Mouse (Mus musculus): ENCODE results near the gene Sec14l5. TPM values are rescaled to one million over a fixed set of nuclear protein-coding genes. Genes with fewer than 3 reads are reported as not detected.

Gene Sec14l5
- polyA plus RNA-seq, 1 experiment from 2014 or later: 0.11 TPM

GRCm38 (mm10) chr16:5159248-5159647 is 12.3 kb downstream of the Sec14l5 start:
- Histone ChIP-seq H3K36me3 (ENCODE audit: control insufficient read depth, insufficient read depth, low read length) (no peaks in the 10 kb centered on the region), H3K4me3 (ENCODE audit: low read depth, low read length) (no peak overlapping the region)
- 75% methylated on average over 8 of the region's 8 CpGs for WGBS

DNA sequence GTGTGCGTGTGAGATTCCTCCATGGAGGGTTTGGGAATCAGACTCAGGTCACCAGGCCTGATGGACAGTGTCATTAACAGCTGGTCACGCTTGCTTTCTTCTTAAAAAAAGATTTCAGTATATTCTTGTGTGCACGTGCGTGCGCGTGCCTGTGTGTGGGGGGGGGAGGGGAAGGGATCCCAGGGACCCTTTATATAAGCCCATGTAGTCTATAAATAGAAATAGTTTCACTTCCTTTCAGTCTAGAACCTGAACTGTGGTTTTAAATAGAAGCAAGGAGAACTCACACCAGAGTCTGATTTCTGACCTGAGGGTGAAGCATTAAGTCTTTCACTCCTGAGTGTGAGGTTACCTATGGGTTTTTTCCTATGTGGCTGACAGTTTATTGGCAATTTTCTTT is 17.4 kb downstream of the Sec14l5 start:
- WGBS: 85% methylated on average over 6 of the region's 6 CpGs
- Histone ChIP-seq H3K27me3 (replicated peaks; ENCODE audit: control insufficient read depth, insufficient read depth, low read length) (no peaks in the 10 kb centered on the region), H3K4me3 (ENCODE audit: low read depth, low read length) (no peak overlapping the region), H3K4me1 (replicated peaks; ENCODE audit: control insufficient read depth, insufficient read depth, low read length) (no peaks in the 10 kb centered on the region), H3K9ac (ENCODE audit: low read length) (no peak overlapping the region), H3K9me3 (ENCODE audit: control insufficient read depth, low read length) (no peaks in the 10 kb centered on the region), H3K36me3 (ENCODE audit: control insufficient read depth, insufficient read depth, low read length) (no peaks in the 10 kb centered on the region), H3K4me2 (ENCODE audit: low read length) (no peak overlapping the region), H3K27ac (ENCODE audit: low read depth) (no peak overlapping the region)
- ATAC-seq (replicated peaks; ENCODE audit: low FRiP score, low TSS enrichment, low read depth) (no peak), DNase-seq (ENCODE audit: low spot score) (no peak)

More at GRCm38 (mm10) chr16:5159248-5159647, 12.3 kb downstream of the Sec14l5 start:
- Histone ChIP-seq H3K4me1 (replicated peaks; ENCODE audit: control insufficient read depth, insufficient read depth, low read length) (no peaks in the 10 kb centered on the region), H3K27me3 (replicated peaks; ENCODE audit: control insufficient read depth, insufficient read depth, low read length) (no peaks in the 10 kb centered on the region), H3K9me3 (ENCODE audit: control insufficient read depth, low read length) (no peaks in the 10 kb centered on the region), H3K4me2 (ENCODE audit: low read length) (no peak overlapping the region), H3K27ac (ENCODE audit: low read depth) (no peak overlapping the region), H3K9ac (ENCODE audit: low read length) (no peak overlapping the region)
- DNase-seq (ENCODE audit: low spot score): no peak
- no peak for ATAC-seq (replicated peaks; ENCODE audit: low FRiP score, low TSS enrichment, low read depth)

DNA sequence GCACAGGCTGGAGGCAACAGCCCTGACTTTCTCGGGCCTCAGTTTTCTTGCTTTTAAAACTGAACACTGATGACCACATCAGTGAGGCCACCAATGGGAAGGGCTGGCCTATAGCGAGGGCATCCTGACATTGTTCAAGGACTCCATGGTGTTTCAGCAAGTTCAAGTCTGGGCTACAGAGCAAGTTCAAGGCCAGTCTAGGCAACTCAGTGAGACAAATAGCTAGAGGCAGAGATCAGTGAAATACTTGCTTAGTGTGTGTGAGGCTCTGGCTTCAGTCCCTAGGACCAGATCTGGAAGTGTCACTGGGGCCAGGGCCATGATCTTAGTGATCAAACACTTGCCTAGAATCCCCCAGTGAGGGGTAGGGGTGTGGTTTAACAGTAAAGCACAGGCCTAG is 21.1 kb downstream of the Sec14l5 start:
- no peak overlapping the region for H3K4me2 ChIP-seq (ENCODE audit: low read length)
- no peak for ATAC-seq (replicated peaks; ENCODE audit: low FRiP score, low TSS enrichment, low read depth)

GRCm38 (mm10) chr16:5168829-5169228 is 21.9 kb downstream of the Sec14l5 start:
- H3K27ac ChIP-seq (ENCODE audit: low read depth): no peak overlapping the region
- ATAC-seq (replicated peaks; ENCODE audit: low FRiP score, low TSS enrichment, low read depth) (no peak), DNase-seq (ENCODE audit: low spot score) (no peak)
- H3K9ac ChIP-seq (ENCODE audit: low read length): no peak overlapping the region
- H3K27me3 ChIP-seq (replicated peaks; ENCODE audit: control insufficient read depth, insufficient read depth, low read length): no peaks in the 10 kb centered on the region
- H3K4me2 ChIP-seq (ENCODE audit: low read length): no peak overlapping the region
- H3K4me3 ChIP-seq (ENCODE audit: low read depth, low read length): no peak overlapping the region
- WGBS: 69% methylated on average over 5 of the region's 5 CpGs
- H3K36me3 ChIP-seq (ENCODE audit: control insufficient read depth, insufficient read depth, low read length): no peaks in the 10 kb centered on the region
- no peaks in the 10 kb centered on the region for H3K4me1 ChIP-seq (replicated peaks; ENCODE audit: control insufficient read depth, insufficient read depth, low read length)
- H3K9me3 ChIP-seq (ENCODE audit: control insufficient read depth, low read length): no peaks in the 10 kb centered on the region

More for the DNA sequence above, 21.1 kb downstream of the Sec14l5 start:
- Histone ChIP-seq H3K36me3 (ENCODE audit: control insufficient read depth, insufficient read depth, low read length) (no peaks in the 10 kb centered on the region), H3K9ac (ENCODE audit: low read length) (no peak overlapping the region), H3K4me1 (replicated peaks; ENCODE audit: control insufficient read depth, insufficient read depth, low read length) (no peaks in the 10 kb centered on the region), H3K27ac (ENCODE audit: low read depth) (no peak overlapping the region), H3K4me3 (ENCODE audit: low read depth, low read length) (no peak overlapping the region), H3K27me3 (replicated peaks; ENCODE audit: control insufficient read depth, insufficient read depth, low read length) (no peaks in the 10 kb centered on the region), H3K9me3 (ENCODE audit: control insufficient read depth, low read length) (no peaks in the 10 kb centered on the region)
- no peak for DNase-seq (ENCODE audit: low spot score)
- WGBS: 84% methylated on average over 2 of the region's 2 CpGs

DNA sequence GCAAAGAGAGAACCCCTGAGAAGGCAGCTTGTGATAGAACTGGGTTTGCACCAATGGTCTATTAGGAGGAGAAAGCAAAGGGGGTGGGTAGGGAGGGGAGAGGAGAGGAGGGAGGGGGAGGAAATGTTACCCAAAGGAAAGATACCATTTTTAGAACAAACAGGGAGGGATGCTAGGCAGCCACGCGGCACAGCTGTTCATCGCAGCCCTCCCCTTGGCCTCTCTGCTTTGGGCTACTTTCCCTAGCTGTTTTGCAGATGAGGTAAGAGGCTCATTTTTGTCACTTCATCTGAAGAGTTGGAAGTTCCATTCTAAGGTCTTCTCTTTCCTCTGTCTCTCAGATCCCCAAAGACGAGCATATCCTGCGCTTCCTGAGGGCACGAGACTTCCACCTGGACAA is 25.7 kb downstream of the Sec14l5 start:
- Histone ChIP-seq H3K4me2 (ENCODE audit: low read length) (no peak overlapping the region), H3K9ac (ENCODE audit: low read length) (no peak overlapping the region), H3K4me1 (replicated peaks; ENCODE audit: control insufficient read depth, insufficient read depth, low read length) (no peaks in the 10 kb centered on the region), H3K27me3 (replicated peaks; ENCODE audit: control insufficient read depth, insufficient read depth, low read length) (no peaks in the 10 kb centered on the region), H3K4me3 (ENCODE audit: low read depth, low read length) (no peak overlapping the region), H3K36me3 (ENCODE audit: control insufficient read depth, insufficient read depth, low read length) (no peaks in the 10 kb centered on the region), H3K27ac (ENCODE audit: low read depth) (no peak overlapping the region), H3K9me3 (ENCODE audit: control insufficient read depth, low read length) (no peaks in the 10 kb centered on the region)
- ATAC-seq (replicated peaks; ENCODE audit: low FRiP score, low TSS enrichment, low read depth) (no peak), DNase-seq (ENCODE audit: low spot score) (no peak)
- 90% methylated on average over 6 of the region's 6 CpGs for WGBS

DNA sequence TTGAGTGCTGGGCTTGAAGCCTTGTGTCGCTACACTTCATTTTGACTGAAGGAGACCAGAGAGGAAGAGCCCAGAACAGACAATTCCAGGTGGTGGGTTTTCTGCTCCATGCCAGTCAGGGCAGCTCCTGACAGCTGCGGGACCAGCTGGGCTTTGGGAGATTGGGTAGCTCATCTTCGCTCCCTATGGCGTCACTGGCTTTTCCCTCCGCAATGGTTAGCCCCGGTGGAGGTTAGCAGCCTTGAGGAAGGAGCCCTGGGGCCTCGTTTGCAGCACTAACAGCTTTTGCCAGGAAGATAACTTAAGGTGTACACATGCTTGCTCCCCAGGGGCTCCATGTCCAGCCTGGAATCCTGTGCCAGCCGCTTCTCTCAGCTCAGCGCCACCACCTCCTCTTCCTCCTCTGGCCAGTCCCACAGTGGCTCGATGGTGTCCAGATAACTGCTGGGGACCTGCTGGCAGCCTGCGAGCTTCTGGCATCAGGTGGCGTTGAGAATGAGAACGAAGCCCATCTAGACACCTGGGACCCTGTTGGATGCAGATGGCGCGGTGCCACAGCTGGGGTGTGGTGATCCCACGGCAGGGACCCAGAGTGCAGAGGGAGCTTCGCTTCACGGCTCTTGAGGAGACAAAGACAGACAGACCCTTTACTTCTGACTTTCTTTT is 36.5 kb downstream of the Sec14l5 start:
- no peak overlapping the region for H3K4me2 ChIP-seq (ENCODE audit: low read length)
- ATAC-seq (replicated peaks; ENCODE audit: low FRiP score, low TSS enrichment, low read depth) (no peak), DNase-seq (ENCODE audit: low spot score) (no peak)
- H3K27ac ChIP-seq (ENCODE audit: low read depth): no peak overlapping the region
- H3K4me3 ChIP-seq (ENCODE audit: low read depth, low read length): no peak overlapping the region
- no peaks in the 10 kb centered on the region for H3K4me1 ChIP-seq (replicated peaks; ENCODE audit: control insufficient read depth, insufficient read depth, low read length)
- H3K9me3 ChIP-seq (ENCODE audit: control insufficient read depth, low read length): no peaks in the 10 kb centered on the region
- no peaks in the 10 kb centered on the region for H3K36me3 ChIP-seq (ENCODE audit: control insufficient read depth, insufficient read depth, low read length)
- WGBS: 84% methylated on average over 18 of the region's 18 CpGs
- H3K9ac ChIP-seq (ENCODE audit: low read length): no peak overlapping the region
- H3K27me3 ChIP-seq (replicated peaks; ENCODE audit: control insufficient read depth, insufficient read depth, low read length): no peaks in the 10 kb centered on the region

DNA sequence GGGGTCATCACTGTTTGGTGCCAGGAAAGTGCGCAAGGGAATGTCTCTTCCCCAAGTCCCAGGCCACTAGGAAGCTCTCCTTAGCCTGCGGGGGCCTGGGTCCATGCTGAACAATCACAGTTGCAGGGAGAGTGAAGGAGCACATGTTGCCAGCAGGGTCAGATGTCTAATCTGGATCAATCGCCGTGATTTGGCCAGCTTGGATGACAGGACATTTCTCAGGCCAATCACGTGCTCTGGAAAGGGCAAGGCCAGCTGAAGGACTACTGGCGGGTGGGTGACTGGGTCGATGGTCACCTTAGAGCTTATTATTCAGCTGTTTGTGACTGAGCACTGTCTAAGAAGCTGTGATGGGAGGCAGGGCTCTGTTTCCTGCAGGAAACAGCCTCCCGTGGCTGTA is 37.2 kb downstream of the Sec14l5 start:
- no peaks in the 10 kb centered on the region for H3K9me3 ChIP-seq (ENCODE audit: control insufficient read depth, low read length)
- H3K4me3 ChIP-seq (ENCODE audit: low read depth, low read length): no peak overlapping the region
- no peak overlapping the region for H3K27ac ChIP-seq (ENCODE audit: low read depth)
- H3K4me1 ChIP-seq (replicated peaks; ENCODE audit: control insufficient read depth, insufficient read depth, low read length): no peaks in the 10 kb centered on the region
- no peak overlapping the region for H3K4me2 ChIP-seq (ENCODE audit: low read length)
- H3K27me3 ChIP-seq (replicated peaks; ENCODE audit: control insufficient read depth, insufficient read depth, low read length): no peaks in the 10 kb centered on the region
- no peak overlapping the region for H3K9ac ChIP-seq (ENCODE audit: low read length)
- DNase-seq (ENCODE audit: low spot score) (no peak), ATAC-seq (replicated peaks; ENCODE audit: low FRiP score, low TSS enrichment, low read depth) (no peak)
- H3K36me3 ChIP-seq (ENCODE audit: control insufficient read depth, insufficient read depth, low read length): no peaks in the 10 kb centered on the region
- 58% methylated on average over 8 of the region's 8 CpGs for WGBS

GRCm38 (mm10) chr16:5184956-5185355 is 38.0 kb downstream of the Sec14l5 start:
- no peak overlapping the region for H3K4me3 ChIP-seq (ENCODE audit: low read depth, low read length)
- H3K4me2 ChIP-seq (ENCODE audit: low read length): no peak overlapping the region
- H3K36me3 ChIP-seq (ENCODE audit: control insufficient read depth, insufficient read depth, low read length): no peaks in the 10 kb centered on the region
- no peak overlapping the region for H3K9ac ChIP-seq (ENCODE audit: low read length)
- ATAC-seq (replicated peaks; ENCODE audit: low FRiP score, low TSS enrichment, low read depth) (no peak), DNase-seq (ENCODE audit: low spot score) (no peak)
- WGBS: 80% methylated on average over 5 of the region's 5 CpGs
- no peaks in the 10 kb centered on the region for H3K9me3 ChIP-seq (ENCODE audit: control insufficient read depth, low read length)
- no peak overlapping the region for H3K27ac ChIP-seq (ENCODE audit: low read depth)
- H3K27me3 ChIP-seq (replicated peaks; ENCODE audit: control insufficient read depth, insufficient read depth, low read length): no peaks in the 10 kb centered on the region
- H3K4me1 ChIP-seq (replicated peaks; ENCODE audit: control insufficient read depth, insufficient read depth, low read length): no peaks in the 10 kb centered on the region

DNA sequence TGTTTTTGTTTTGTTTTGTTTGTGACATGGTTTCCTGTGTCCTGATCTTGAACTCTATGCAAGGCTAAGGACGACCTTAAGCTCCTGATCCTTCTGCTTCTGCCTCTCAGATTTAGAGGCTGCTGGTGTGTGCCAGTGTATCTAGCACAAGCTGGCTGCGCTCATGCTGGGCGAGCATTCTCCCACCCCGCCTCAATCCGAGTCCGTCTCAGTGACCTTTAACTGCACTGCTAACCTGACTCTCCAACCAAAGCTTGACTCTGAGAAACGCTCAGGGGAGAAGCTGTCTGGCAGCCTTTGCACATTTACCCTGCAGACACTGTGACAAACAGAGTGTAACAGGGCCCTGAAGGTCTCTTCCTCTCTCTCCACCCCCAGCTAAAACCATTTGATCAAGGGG is 38.8 kb downstream of the Sec14l5 start:
- Histone ChIP-seq H3K4me3 (ENCODE audit: low read depth, low read length) (no peak overlapping the region), H3K27ac (ENCODE audit: low read depth) (no peak overlapping the region), H3K4me1 (replicated peaks; ENCODE audit: control insufficient read depth, insufficient read depth, low read length) (no peaks in the 10 kb centered on the region), H3K27me3 (replicated peaks; ENCODE audit: control insufficient read depth, insufficient read depth, low read length) (no peaks in the 10 kb centered on the region), H3K36me3 (ENCODE audit: control insufficient read depth, insufficient read depth, low read length) (no peaks in the 10 kb centered on the region), H3K4me2 (ENCODE audit: low read length) (no peak overlapping the region), H3K9ac (ENCODE audit: low read length) (no peak overlapping the region), H3K9me3 (ENCODE audit: control insufficient read depth, low read length) (no peaks in the 10 kb centered on the region)
- WGBS: 62% methylated on average over 7 of the region's 7 CpGs
- ATAC-seq (replicated peaks; ENCODE audit: low FRiP score, low TSS enrichment, low read depth): no peak
- DNase-seq (ENCODE audit: low spot score): no peak
